Mouse (Mus musculus) CH12F3 (cell line): Measurements from ENCODE around the gene Klk7.

ENCODE experiments used
- in situ Hi-C: fragments of 300-500 bp; cut with MboI; formaldehyde crosslinking; loops from 2 replicates; pipeline ENCODE4 v1.14.3; 2020; ENCODE audit warnings: low sequenced_read_pairs

Gene Klk7

GRCm38 (mm10) chr7:43810994-43811393 is at the start of gene Klk7:
TSS of gene Klk7 (plus strand) at chr7:43811294.
- in situ Hi-C loops, result no loop called here

- in situ Hi-C loops, result no loop called here
Observed at GRCm38 (mm10) chr7:43766484-43766883, 44.6 kb upstream of the Klk7 start.

GRCm38 (mm10) chr7:43768597-43768996 is 42.5 kb upstream of the Klk7 start, which contains the start of gene Klk12:
TSS of gene Klk12 (plus strand) at chr7:43768897.
- in situ Hi-C loops, result no loop called here

GRCm38 (mm10) chr7:43769636-43770035 is 41.5 kb upstream of the Klk7 start:
- in situ Hi-C loops, result no loop called here

GRCm38 (mm10) chr7:43770701-43771100 is 40.4 kb upstream of the Klk7 start:
- in situ Hi-C loops, result no loop called here

- in situ Hi-C loops, result no loop called here
Observed at GRCm38 (mm10) chr7:43771916-43772315, 39.2 kb upstream of the Klk7 start.

GRCm38 (mm10) chr7:43772901-43773300 is 38.2 kb upstream of the Klk7 start:
- in situ Hi-C loops, result no loop called here

- in situ Hi-C loops, result no loop called here
Observed at GRCm38 (mm10) chr7:43774364-43774763, 36.7 kb upstream of the Klk7 start, which contains the start of gene Klk11. TSS of gene Klk11 (plus strand) at chr7:43774604.

GRCm38 (mm10) chr7:43774802-43775201 is 36.3 kb upstream of the Klk7 start:
- in situ Hi-C loops, result no loop called here

- in situ Hi-C loops, result no loop called here
Observed at GRCm38 (mm10) chr7:43775311-43776057, 35.6 kb upstream of the Klk7 start.

- in situ Hi-C loops, result no loop called here
Observed at GRCm38 (mm10) chr7:43776506-43776905, 34.6 kb upstream of the Klk7 start.

- in situ Hi-C loops, result no loop called here
Observed at GRCm38 (mm10) chr7:43777423-43777822, 33.7 kb upstream of the Klk7 start.

GRCm38 (mm10) chr7:43778176-43778970 is 32.7 kb upstream of the Klk7 start:
- in situ Hi-C loops, result no loop called here

- in situ Hi-C loops, result no loop called here
Observed at GRCm38 (mm10) chr7:43780241-43780640, 30.9 kb upstream of the Klk7 start.

GRCm38 (mm10) chr7:43780746-43781145 is 30.3 kb upstream of the Klk7 start, which contains the start of gene Klk10:
TSS of gene Klk10 (plus strand) at chr7:43781035.
- in situ Hi-C loops, result no loop called here

GRCm38 (mm10) chr7:43781541-43781940 is 29.6 kb upstream of the Klk7 start:
- in situ Hi-C loops, result no loop called here

- in situ Hi-C loops, result no loop called here
Observed at GRCm38 (mm10) chr7:43782275-43783265, 28.5 kb upstream of the Klk7 start.

GRCm38 (mm10) chr7:43785286-43785685 is 25.8 kb upstream of the Klk7 start:
- in situ Hi-C loops, result no loop called here

GRCm38 (mm10) chr7:43788096-43788495 is 23.0 kb upstream of the Klk7 start:
- in situ Hi-C loops, result no loop called here

- in situ Hi-C loops, result no loop called here
Observed at GRCm38 (mm10) chr7:43789295-43789694, 21.8 kb upstream of the Klk7 start.

- in situ Hi-C loops, result no loop called here
Observed at GRCm38 (mm10) chr7:43791591-43791990, 19.5 kb upstream of the Klk7 start, which contains the start of gene Klk9. TSS of gene Klk9 (plus strand) at chr7:43791891.
